Mouse (Mus musculus): ENCODE measurements around the gene Adamts5.

Gene Adamts5

GRCm38 (mm10) chr16:85901581-85901910 lies at the start of gene Adamts5:
Gene Adamts5 (minus strand): TSS chr16:85901828.
- peak; percentile 10 for DNase-seq

GRCm38 (mm10) chr16:85950356-85950755 lies 48.7 kb upstream of the Adamts5 start:
- no peak for DNase-seq

- DNase-seq, result no peak
These were observed 24.4 kb upstream of the Adamts5 start for GRCm38 (mm10) chr16:85926004-85926403.

- no peak for DNase-seq
These were observed 20.8 kb upstream of the Adamts5 start for GRCm38 (mm10) chr16:85922454-85922853.

- no peak for DNase-seq
These were observed 18.5 kb upstream of the Adamts5 start for GRCm38 (mm10) chr16:85920122-85920521.

GRCm38 (mm10) chr16:85900702-85901580 lies 687 bp downstream of the Adamts5 start:
- DNase-seq, result peak; percentile 58

- DNase-seq, result peak; percentile 19
These were observed 1.6 kb downstream of the Adamts5 start for GRCm38 (mm10) chr16:85899790-85900587.

GRCm38 (mm10) chr16:85899301-85899721 lies 2.3 kb downstream of the Adamts5 start:
- peak; percentile 23 for DNase-seq

- DNase-seq, result no peak
These were observed 2.8 kb downstream of the Adamts5 start for GRCm38 (mm10) chr16:85898816-85899215.

GRCm38 (mm10) chr16:85898391-85898790 lies 3.2 kb downstream of the Adamts5 start:
- DNase-seq, result no peak

GRCm38 (mm10) chr16:85897854-85898253 lies 3.8 kb downstream of the Adamts5 start:
- no peak for DNase-seq

- no peak for DNase-seq
These were observed 5.7 kb downstream of the Adamts5 start for GRCm38 (mm10) chr16:85895948-85896347.

GRCm38 (mm10) chr16:85889778-85890177 lies 11.8 kb downstream of the Adamts5 start:
- DNase-seq, result no peak

GRCm38 (mm10) chr16:85887289-85888051 lies 14.2 kb downstream of the Adamts5 start:
- no peak for DNase-seq

- no peak for DNase-seq
These were observed 22.6 kb downstream of the Adamts5 start for GRCm38 (mm10) chr16:85879075-85879474.

GRCm38 (mm10) chr16:85874141-85874540 lies 27.5 kb downstream of the Adamts5 start:
- no peak for DNase-seq

GRCm38 (mm10) chr16:85871971-85872370 lies 29.7 kb downstream of the Adamts5 start:
- no peak for DNase-seq

GRCm38 (mm10) chr16:85871248-85871647 lies 30.4 kb downstream of the Adamts5 start:
- DNase-seq, result no peak

- no peak for DNase-seq
These were observed 36.8 kb downstream of the Adamts5 start for GRCm38 (mm10) chr16:85864691-85865389.

- no peak for DNase-seq
These were observed 47.1 kb downstream of the Adamts5 start for GRCm38 (mm10) chr16:85854505-85854904.

- DNase-seq, result no peak
These were observed 74.6 kb downstream of the Adamts5 start for GRCm38 (mm10) chr16:85827066-85827465.

- DNase-seq, result no peak
These were observed 79.2 kb downstream of the Adamts5 start for GRCm38 (mm10) chr16:85822330-85822916.

All from kidney, adult 18-20 months (tissue).